Mouse (Mus musculus) monocyte, adult 5-6 weeks (primary cell): ENCODE measurements around the gene Pde4dip. TPM values are rescaled to one million over a fixed set of nuclear protein-coding genes. Genes with fewer than 3 reads are reported as not detected.

Experiments used
- ATAC-seq: fragments of 153-309, 156-312 bp; replicated peaks from 2 replicates; pipeline ENCODE4 v1.8.0; 2017; ENCODE audit warnings: mild to moderate bottlenecking; ENCODE audit not compliant: low TSS enrichment, insufficient number of reproducible peaks, severe bottlenecking, poor library complexity, low FRiP score
- total RNA-seq: library from RNA; stranded (forward); fragments of 200-1000, 200-491, 200-594 nt; gene quantifications from 3 replicates; pipeline ENCODE4 v1.2.3, GENCODE M21; 2017

Pde4dip gene
- total RNA-seq, 1 experiment from 2014 or later, result 16.5 TPM

- no peak for ATAC-seq
Observed at GRCm38 (mm10) chr3:97854575-97855384, 33.7 kb downstream of the Pde4dip start.

DNA sequence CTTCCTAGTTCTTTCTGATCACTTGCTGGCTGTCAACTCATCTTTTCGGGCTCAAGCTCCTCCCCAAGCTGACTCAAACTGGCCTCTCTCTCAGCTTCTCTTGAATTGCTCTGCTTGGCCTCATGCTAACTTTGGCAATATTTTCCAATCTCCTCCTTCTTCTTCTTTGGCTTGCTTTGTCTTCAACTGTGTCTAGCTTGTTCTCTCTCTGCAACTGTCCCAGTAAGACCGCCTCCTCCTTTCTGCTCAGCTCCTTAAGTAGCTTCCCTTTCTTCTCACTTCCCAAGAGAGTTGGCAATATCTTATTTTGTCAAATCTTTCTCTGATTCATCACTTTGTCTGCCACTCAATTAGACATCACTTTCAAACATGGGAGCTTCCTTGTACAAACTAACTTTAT, 36.7 kb downstream of the Pde4dip start:
- ATAC-seq, result no peak

- ATAC-seq, result no peak
Observed at GRCm38 (mm10) chr3:97847626-97848025, 40.9 kb downstream of the Pde4dip start.

DNA sequence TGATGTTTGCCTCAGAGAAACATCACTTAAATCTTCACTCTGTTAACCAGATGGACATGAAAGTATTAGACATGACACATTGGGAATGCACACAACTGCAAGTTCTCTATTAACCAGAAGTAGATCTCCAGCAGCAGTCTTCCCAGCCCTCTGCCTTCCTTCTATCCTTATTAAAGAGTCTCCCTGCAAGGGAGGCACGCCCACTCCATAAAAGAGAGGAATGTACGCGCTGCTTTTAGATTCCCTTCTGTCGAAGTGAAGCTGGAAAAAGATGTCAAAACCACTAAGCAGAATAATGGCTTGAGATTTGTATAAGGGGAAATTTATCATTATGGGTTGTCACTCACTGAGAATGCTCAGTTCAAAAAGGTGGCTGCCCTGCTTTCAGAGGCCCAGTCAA, 42.1 kb downstream of the Pde4dip start:
- ATAC-seq, result no peak

DNA sequence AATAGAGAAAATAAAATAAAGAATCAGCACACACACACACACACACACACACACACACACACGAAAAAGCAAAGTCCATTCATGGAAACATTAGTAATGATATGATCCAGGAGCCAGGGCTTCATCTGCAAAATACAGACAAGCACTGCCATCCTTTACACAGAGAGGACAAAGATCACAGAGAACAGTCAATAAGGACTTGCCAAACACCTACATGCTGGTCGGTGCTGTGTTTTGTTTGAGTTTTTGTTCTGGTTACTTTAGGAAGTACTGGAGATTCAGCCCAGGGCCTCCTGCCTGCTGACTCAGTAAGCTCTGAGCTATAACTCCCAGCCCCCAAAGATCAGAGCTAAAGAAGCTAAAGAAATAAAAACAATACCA, 43.7 kb downstream of the Pde4dip start:
- no peak for ATAC-seq

DNA sequence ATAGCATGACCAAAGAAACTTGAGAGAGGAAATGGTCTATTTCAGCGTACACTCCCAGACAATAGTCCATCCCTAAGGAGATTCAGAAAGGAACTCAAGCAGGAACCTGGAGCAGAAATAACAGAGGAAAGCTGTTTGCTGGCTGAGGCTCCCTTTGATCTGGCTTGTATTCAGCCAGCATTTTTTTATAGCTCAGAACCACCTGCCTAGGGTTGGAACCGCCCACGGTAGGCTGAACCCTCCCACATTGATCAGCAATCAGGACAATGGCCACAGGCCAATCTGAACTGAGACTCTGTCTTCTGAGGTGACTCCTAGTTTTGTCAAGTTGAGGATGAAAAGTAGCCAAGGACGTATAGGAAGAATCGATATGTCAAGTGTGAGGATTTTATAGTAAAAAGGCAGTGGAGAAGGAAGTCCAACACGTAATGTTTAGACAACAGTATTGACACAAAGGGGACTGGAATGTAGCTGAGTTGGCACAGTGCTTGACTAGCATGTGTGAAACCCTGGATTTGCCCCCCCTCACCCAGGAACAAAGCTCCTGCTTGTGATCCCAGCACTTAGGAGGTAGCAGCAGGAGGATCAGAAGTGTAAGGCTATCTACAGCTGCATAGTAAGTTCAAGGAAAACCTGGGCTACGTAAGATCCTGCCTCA, 44.2 kb downstream of the Pde4dip start:
- no peak for ATAC-seq

- no peak for ATAC-seq
Observed at GRCm38 (mm10) chr3:97842641-97843040, 45.9 kb downstream of the Pde4dip start.

GRCm38 (mm10) chr3:97840439-97840838, 48.1 kb downstream of the Pde4dip start:
- ATAC-seq, result no peak

- no peak for ATAC-seq
Observed at GRCm38 (mm10) chr3:97835888-97836287, 52.6 kb downstream of the Pde4dip start.

- no peak for ATAC-seq
Observed at GRCm38 (mm10) chr3:97834625-97835024, 53.9 kb downstream of the Pde4dip start.

DNA sequence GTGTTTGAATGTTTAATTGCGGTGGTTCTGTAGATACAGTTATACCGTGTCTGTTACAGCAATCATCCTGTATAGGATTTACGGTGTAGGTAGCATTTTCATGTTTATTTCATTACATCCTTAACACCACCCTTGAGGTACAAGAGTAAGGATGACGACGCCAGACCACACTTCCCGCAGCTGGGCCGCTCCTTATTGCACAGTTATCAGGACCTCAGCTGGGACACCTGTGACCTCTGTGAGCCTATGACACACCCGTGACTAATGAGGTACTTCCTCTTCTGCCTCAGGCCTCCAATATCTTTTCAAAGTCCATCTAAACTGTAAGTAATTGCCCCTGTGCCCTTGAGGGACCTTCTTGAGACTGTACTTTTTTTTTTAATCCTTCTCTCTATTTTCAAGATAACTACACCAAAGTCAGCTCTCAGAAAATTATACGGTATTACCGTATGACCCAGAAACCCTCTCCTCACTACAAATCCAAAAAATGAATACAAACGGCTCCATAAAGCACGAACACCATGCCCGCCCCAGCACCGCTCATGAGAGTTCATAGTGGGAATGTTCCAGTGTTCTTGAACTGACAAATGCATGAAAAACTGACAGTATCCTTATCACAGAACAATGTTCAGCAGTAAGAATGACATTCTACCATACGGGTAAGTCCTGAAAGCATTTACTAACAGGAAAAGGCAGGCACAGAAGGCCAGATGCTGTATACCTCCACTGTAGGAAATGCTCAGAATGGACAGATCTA, 56.8 kb downstream of the Pde4dip start:
- no peak for ATAC-seq

DNA sequence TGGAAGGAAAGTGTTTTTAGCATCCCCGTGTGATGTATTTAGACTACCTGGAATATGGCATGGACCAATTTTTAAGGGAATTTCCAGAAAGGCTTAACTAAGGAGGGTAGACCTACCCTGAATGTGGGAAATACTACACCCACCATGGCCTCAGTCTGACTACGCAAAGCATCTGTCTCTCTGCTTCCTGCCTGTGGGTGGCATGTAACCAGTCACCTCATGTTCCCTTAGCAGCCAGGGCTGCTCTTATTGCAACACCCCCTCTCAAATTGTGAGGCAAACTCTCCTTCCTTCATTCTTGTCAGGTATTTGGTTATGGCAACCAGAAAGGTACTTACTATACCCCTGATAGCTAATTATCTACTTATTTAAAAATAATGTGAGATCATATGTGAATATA, 57.9 kb downstream of the Pde4dip start:
- ATAC-seq, result no peak

GRCm38 (mm10) chr3:97830122-97830521, 58.4 kb downstream of the Pde4dip start:
- no peak for ATAC-seq

GRCm38 (mm10) chr3:97828286-97828685, 60.2 kb downstream of the Pde4dip start:
- no peak for ATAC-seq

DNA sequence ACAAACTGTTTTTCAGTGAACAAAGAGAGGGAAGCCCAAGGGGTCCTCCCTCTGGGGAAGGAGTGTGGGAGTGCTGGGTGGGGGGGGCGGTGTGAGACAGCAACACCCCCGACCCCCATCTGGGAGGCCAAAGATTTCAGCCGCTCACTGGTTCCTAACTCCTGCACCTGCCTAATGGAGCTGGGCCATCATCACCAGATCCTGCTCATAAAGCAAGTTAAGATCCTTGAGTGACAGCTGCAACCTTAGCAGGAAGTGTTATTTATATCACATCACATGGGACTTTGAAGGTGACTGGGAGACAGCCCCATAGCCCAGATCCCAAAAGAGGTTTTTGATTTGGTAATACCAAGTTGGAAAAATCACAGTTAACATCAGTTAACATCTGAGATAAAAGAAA, 63.3 kb downstream of the Pde4dip start:
- no peak for ATAC-seq

DNA sequence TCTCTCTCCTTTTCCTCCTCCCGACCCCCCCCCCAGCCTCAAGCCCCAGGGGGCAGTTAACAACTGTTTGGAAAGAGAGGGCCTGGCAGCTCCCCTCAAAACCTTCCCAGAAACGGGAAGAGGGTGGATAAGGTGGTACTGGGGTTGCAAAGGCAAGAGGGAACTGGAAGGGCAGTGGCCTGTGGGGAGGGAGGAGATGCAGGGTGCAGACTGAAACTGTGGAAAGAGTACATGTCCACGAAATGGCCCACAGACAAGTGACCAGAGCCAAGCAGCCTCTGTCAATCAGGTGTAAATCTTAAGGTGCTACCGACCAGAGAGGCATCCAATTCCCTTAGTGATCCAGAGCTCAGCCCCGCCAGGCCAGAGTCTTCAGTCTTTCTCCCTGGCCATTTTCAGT, 63.8 kb downstream of the Pde4dip start:
- ATAC-seq, result peak; percentile 32

DNA sequence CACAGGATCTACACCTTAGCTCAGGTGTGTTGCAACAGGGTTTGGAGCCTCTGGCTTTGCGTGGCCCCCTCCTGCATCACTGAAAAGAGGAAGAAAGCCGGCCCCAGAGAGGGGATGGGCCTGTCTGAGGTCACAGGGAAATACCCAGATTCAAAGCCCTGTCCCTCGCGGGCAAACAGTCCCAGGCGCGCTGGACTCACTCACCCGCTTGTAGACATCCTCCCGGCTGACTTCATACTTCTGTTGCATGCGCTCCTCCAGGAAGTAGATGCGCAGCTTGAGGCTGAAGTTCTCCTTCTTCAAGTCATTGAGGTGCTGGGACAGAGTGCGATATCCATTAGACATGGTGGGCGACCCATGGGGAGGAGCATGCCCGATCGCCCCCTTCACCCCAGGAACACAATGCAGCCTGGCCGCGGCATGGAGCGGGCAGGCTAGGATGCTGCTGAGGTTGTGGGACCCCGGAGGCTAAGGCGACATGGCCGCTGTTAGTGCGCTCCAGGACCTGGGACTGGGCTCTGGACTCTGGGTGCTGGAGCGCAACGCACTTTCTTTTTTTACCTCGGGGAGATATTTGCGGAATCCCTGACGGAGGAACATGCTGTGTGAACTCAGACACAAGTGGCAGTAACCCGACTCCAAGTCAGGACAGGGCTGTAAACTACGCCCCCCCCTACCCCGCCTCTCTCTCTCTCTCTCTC, 64.3 kb downstream of the Pde4dip start:
- peak; percentile 93 for ATAC-seq

GRCm38 (mm10) chr3:97823438-97823837, 65.1 kb downstream of the Pde4dip start:
- no peak for ATAC-seq

DNA sequence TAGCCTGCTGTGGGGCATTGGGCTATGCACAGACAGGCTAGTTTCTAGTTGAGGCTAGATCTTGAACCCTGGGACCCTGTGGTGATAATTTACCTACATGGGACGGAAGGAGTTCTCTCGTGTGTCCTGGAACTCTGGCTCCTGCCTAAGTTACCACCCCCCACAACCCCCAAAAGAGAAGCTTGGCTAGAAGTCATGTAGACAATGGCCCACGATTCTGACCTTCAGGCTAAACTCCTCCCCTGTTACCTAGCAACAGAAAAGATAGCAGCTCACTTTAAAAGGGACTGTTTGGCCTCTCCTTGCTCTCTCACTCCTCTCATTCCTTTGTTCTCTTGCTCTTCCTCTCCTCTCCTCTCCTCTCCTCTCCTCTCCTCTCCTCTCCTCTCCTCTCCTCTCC, 69.5 kb downstream of the Pde4dip start:
- no peak for ATAC-seq
